Mouse (Mus musculus) common myeloid progenitor, adult 5-6 weeks (primary cell): ENCODE results near the gene Adora1. TPM values are rescaled to one million over a fixed set of nuclear protein-coding genes. Genes with fewer than 3 reads are reported as not detected.
"Not testable (repeated sequence)": the region's sequence is repeated elsewhere in the genome, so short reads cannot be mapped to it uniquely, and the experiment has no call there.

Source experiments
- ATAC-seq: replicated peaks from 2 replicates; pipeline ENCODE4 v1.8.0; 2016; ENCODE audit warnings: low read depth, mild to moderate bottlenecking, moderate TSS enrichment, inconsistent platforms; ENCODE audit not compliant: poor library complexity, severe bottlenecking
- total RNA-seq: library from RNA; stranded (forward); fragments of 200-1000, 187-1606 nt; gene quantifications from 2 replicates; pipeline ENCODE4 v1.2.3, GENCODE M21; 2017

The Adora1 gene
- not detected in 2 replicates for total RNA-seq

GRCm38 (mm10) chr1:134235391-134235921, at the start of gene Adora1:
Gene Adora1, minus strand, starts transcription at chr1:134235431.
- ATAC-seq, result no peak

- ATAC-seq, result no peak
These were observed 47.9 kb upstream of the Adora1 start for GRCm38 (mm10) chr1:134283108-134283507.

- peak; percentile 42 for ATAC-seq
These were observed 47.1 kb upstream of the Adora1 start for GRCm38 (mm10) chr1:134282342-134282741.

- no peak for ATAC-seq
These were observed 46.3 kb upstream of the Adora1 start for GRCm38 (mm10) chr1:134281563-134281962.

GRCm38 (mm10) chr1:134280174-134280573, 44.9 kb upstream of the Adora1 start:
- no peak for ATAC-seq

- no peak for ATAC-seq
These were observed 41.6 kb upstream of the Adora1 start for GRCm38 (mm10) chr1:134276823-134277222.

GRCm38 (mm10) chr1:134275616-134276464, 40.6 kb upstream of the Adora1 start:
- no peak for ATAC-seq

GRCm38 (mm10) chr1:134274483-134274920, 39.3 kb upstream of the Adora1 start:
- ATAC-seq, result no peak

- no peak for ATAC-seq
These were observed 38.5 kb upstream of the Adora1 start for GRCm38 (mm10) chr1:134273493-134274395.

- ATAC-seq, result no peak
These were observed 37.6 kb upstream of the Adora1 start for GRCm38 (mm10) chr1:134272754-134273250.

GRCm38 (mm10) chr1:134270026-134270425, 34.8 kb upstream of the Adora1 start:
- ATAC-seq, result no peak

- no peak for ATAC-seq
These were observed 30.6 kb upstream of the Adora1 start for GRCm38 (mm10) chr1:134265797-134266196.

GRCm38 (mm10) chr1:134264341-134264740, 29.1 kb upstream of the Adora1 start:
- no peak for ATAC-seq

GRCm38 (mm10) chr1:134249681-134250080, 14.4 kb upstream of the Adora1 start:
- not testable (repeated sequence) for ATAC-seq

- no peak for ATAC-seq
These were observed 11.4 kb upstream of the Adora1 start for GRCm38 (mm10) chr1:134246590-134246989.

- ATAC-seq, result no peak
These were observed 9.9 kb upstream of the Adora1 start for GRCm38 (mm10) chr1:134245004-134245717.

- peak; percentile 100 for ATAC-seq
These were observed 9.0 kb upstream of the Adora1 start for GRCm38 (mm10) chr1:134243948-134244914.

GRCm38 (mm10) chr1:134243505-134243904, 8.3 kb upstream of the Adora1 start:
- ATAC-seq, result no peak

GRCm38 (mm10) chr1:134242286-134242685, 7.1 kb upstream of the Adora1 start:
- ATAC-seq, result no peak
